Mouse (Mus musculus) inflammation-experienced regulatory T-cells (primary cell): ENCODE measurements around the gene Ifi208. TPM values are rescaled to one million over a fixed set of nuclear protein-coding genes. Genes with fewer than 3 reads are reported as not detected.

Experiments used
- polyA plus RNA-seq, 2 experiments: library from polyadenylated mRNA; unstranded; fragments of 100-300 nt; shearing (Covaris generic); gene quantifications; one replicate each; pipeline ENCODE4 v1.2.1; 2017

The Ifi208 gene
- 100 to 1,000 TPM in 1 of 2 experiments, 10 to 100 TPM in 1; 77.8 to 171 TPM for polyA plus RNA-seq

DNA sequence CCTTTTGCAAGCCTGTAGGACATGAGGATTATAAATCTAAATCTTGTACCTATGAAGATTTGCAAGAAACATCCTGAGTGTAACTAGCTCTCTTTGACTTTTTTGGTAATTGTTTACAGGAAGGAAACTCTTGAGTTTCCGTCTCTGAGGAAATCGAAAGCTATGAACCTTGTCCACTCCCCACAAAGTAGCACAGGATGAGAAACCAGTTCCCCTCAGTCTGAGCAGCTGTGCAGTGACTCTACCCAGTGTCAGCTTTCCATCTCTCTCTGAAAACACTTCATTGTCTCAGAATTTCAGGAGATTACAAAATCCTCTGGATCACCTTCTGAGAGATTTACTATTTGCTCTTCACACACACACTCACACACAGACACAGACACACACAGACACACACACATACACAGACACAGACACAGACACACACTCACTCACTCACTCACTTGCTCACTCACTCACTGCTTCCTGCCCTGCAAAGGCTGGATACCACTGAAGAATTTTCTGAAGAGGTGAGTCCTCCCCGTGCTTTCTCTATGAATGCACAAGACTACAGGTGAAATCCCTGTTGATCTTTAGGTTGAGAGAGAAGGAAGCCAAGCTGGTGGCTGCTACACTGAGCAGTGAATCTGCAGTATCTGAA is at the start of gene Ifi208:
Ifi208 (plus strand) TSS at position 218 of the 640 bp plus-strand sequence.

DNA sequence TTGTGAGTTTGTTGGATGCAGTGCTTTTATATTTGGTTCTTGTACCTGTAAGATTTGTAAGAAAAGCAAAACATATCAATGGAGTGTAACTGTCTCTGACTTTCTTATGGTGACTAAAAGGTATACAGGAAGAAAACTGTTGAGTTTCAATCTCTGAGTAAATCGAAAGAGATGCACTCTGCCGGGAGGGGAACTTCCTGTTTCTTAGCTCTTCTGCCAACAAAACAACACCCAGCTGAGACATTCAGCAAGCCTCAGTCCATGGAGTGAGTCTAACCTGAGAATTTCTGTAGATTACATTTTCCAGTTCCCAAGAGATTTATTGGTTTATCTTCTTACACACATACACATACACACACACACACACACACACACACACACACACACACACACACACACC is 42.9 kb upstream of the Ifi208 start, which contains the start of gene Ifi209:
Ifi209 (plus strand) TSS at position 296 of the 400 bp plus-strand sequence.

DNA sequence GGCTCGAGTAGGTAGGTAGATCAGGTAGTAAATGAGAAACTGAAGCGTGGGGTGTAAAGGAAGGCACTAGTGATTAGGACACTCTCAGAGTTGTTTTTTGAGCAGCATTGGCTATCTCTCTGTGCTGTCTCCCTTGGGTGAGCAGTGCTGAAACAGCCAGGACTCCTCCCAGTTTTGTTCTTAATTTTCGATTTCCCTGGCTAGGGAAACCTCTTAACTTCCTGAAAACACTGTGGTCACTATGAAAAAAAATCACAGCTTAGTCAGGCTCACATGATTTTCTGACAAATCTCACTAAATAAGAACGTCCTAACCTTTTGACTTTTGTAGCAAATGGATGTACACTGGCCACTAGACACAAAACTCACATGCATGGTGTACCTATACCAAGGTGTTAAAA is 68.2 kb downstream of the Ifi208 start, which contains the start of gene Ifi207:
Ifi207 (minus strand) TSS at position 92 of the 400 bp plus-strand sequence.

Other genes starting within 250 kb of the Ifi208 start
- 100 to 1,000 TPM in 1 of 2 experiments, 10 to 100 TPM in 1; 94.6 to 123 TPM for gene Ifi206, start 182.6 kb upstream of the Ifi208 start, polyA plus RNA-seq
- 10 to 100 TPM; 22.7 to 29.0 TPM for gene Ifi214, start 137.7 kb upstream of the Ifi208 start, polyA plus RNA-seq
- gene Ifi213, start 74.4 kb upstream of the Ifi208 start, polyA plus RNA-seq: 100 to 1,000 TPM in 1 of 2 experiments, 10 to 100 TPM in 1; 75.1 to 101 TPM
- gene Ifi209, start 42.8 kb upstream of the Ifi208 start, polyA plus RNA-seq: 100 to 1,000 TPM; 169 to 179 TPM
- under 1 TPM in 1 of 2 experiments, not detected in 1; 0.87 TPM for gene Ifi207, start 68.1 kb downstream of the Ifi208 start, polyA plus RNA-seq
- gene Ifi204, start 93.3 kb downstream of the Ifi208 start, polyA plus RNA-seq: 1 to 10 TPM in 1 of 2 experiments, under 1 TPM in 1; 0.30 to 1.4 TPM
- 1 to 10 TPM; 1.2 to 4.0 TPM for gene Ifi211, start 239.4 kb downstream of the Ifi208 start, polyA plus RNA-seq